22 mouse cellular contexts compared by ENCODE assay signal in the genomic region with DNA sequence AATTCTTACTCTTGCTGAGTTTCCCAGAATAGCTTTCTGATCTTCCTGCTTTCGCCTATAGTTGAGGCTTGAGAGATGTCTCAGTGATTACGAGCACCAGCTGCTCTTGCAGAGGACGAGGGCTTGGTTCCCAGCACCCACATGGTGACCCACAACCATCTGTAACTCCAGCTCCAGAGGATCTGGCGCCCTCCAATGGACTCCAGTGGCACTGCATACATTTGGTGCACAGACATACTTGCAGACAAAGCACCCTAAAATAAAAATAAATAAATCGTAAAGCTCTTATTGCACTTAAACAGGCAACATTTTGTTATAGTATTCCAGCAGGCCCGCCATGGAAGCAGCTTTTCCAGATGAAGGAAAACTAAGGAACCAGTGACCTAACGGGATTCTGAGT. TPM values are rescaled to one million over a fixed set of nuclear protein-coding genes. Genes with fewer than 3 reads are reported as not detected.
DNase-seq lines count a peak whose midpoint lies in the region; ATAC-seq and TF ChIP-seq lines count a peak whose summit lies in the region.
"Had no signal": no experiment of that assay in that cellular context is flagged by ENCODE, and none has a peak within 500 bp of the region (broad histone marks: within the 10 kb centered on the region; RNA-seq: fewer than 3 reads in every experiment).

No protein-coding gene starts in this region.

- TF ChIP-seq EP300 in liver, embryonic 14.5 days (IDR thresholded peaks at IDR 0.05; ENCODE audit: low read depth): no peak

- H3K9ac ChIP-seq in hindbrain, postnatal 0 days (replicated peaks; ENCODE audit: low read length): no peak overlapping the region
- H3K9ac ChIP-seq in hindbrain, embryonic 13.5 days: no peak overlapping the region
- H3K9ac ChIP-seq in liver, embryonic 14.5 days (replicated peaks): no peak overlapping the region
- H3K9ac ChIP-seq: embryonic facial prominence, embryonic 15.5 days; heart, embryonic 12.5 days; hindbrain, embryonic 14.5 days; intestine, embryonic 15.5 days; limb, embryonic 12.5 days; midbrain, embryonic 13.5 days; neural tube, embryonic 13.5 days had no signal

- TF ChIP-seq CTCF in hindbrain, postnatal 0 days (IDR thresholded peaks at IDR 0.05; ENCODE audit: low read depth): peak; percentile 42
- peak; percentile 41 for TF ChIP-seq CTCF in liver, embryonic 14.5 days (IDR thresholded peaks at IDR 0.05; ENCODE audit: low read depth)
- peak; percentile 53 for TF ChIP-seq CTCF in E14TG2a.4 (conservative IDR thresholded peaks at IDR 0.05; ENCODE audit: low read length)

- H3K36me3 ChIP-seq in hindbrain, postnatal 0 days (ENCODE audit: insufficient read depth, low read length): peaks cover 22% of the 10 kb centered on the region
- peaks cover 49% of the 10 kb centered on the region for H3K36me3 ChIP-seq in hindbrain, embryonic 13.5 days
- no peaks in the 10 kb centered on the region for H3K36me3 ChIP-seq in liver, embryonic 14.5 days (replicated peaks; ENCODE audit: control insufficient read depth, insufficient read depth, low read depth)
- peaks cover 62% of the 10 kb centered on the region for H3K36me3 ChIP-seq in E14TG2a.4 (ENCODE audit: insufficient read depth, low read length)

- H3K4me3 ChIP-seq in hindbrain, postnatal 0 days (ENCODE audit: low read length): no peak overlapping the region
- H3K4me3 ChIP-seq in hindbrain, embryonic 13.5 days: no peak overlapping the region
- H3K4me3 ChIP-seq in liver, embryonic 14.5 days (ENCODE audit: insufficient read depth in 1 of 2, low read depth in 2 of 2, low read length in 2 of 2): no peak overlapping the region
- no peak overlapping the region for H3K4me3 ChIP-seq in E14TG2a.4 (replicated peaks; ENCODE audit: low read length)
- H3K4me3 ChIP-seq: embryonic facial prominence, embryonic 15.5 days; heart, embryonic 12.5 days; intestine, embryonic 15.5 days; limb, embryonic 12.5 days; midbrain, embryonic 13.5 days; neural tube, embryonic 13.5 days had no signal

- H3K4me2 ChIP-seq in hindbrain, postnatal 0 days (ENCODE audit: low read depth, low read length): no peak overlapping the region
- H3K4me2 ChIP-seq in hindbrain, embryonic 13.5 days: no peak overlapping the region
- H3K4me2 ChIP-seq in liver, embryonic 14.5 days (ENCODE audit: low read depth): no peak overlapping the region
- H3K4me2 ChIP-seq: embryonic facial prominence, embryonic 15.5 days; heart, embryonic 12.5 days; hindbrain, embryonic 14.5 days; intestine, embryonic 15.5 days; limb, embryonic 12.5 days; midbrain, embryonic 13.5 days; neural tube, embryonic 13.5 days had no signal

- H3K27me3 ChIP-seq in hindbrain, postnatal 0 days (ENCODE audit: insufficient read depth, low read length): no peaks in the 10 kb centered on the region
- H3K27me3 ChIP-seq in hindbrain, embryonic 13.5 days: no peaks in the 10 kb centered on the region
- H3K27me3 ChIP-seq in liver, embryonic 14.5 days (ENCODE audit: control insufficient read depth, insufficient read depth, low read length): no peaks in the 10 kb centered on the region
- H3K27me3 ChIP-seq in E14TG2a.4 (ENCODE audit: insufficient read depth, low read length): no peaks in the 10 kb centered on the region
- H3K27me3 ChIP-seq: embryonic facial prominence, embryonic 15.5 days; heart, embryonic 12.5 days; intestine, embryonic 15.5 days; limb, embryonic 12.5 days; midbrain, embryonic 13.5 days; neural tube, embryonic 13.5 days had no signal

- H3K9me3 ChIP-seq in hindbrain, postnatal 0 days (ENCODE audit: low read length): no peaks in the 10 kb centered on the region
- peaks cover 4% of the 10 kb centered on the region; the same call in 1 of the 2 replicates for H3K9me3 ChIP-seq in hindbrain, embryonic 13.5 days
- no peaks in the 10 kb centered on the region; the same call in 1 of the 2 replicates for H3K9me3 ChIP-seq in liver, embryonic 14.5 days (ENCODE audit: control insufficient read depth, low read length)
- H3K9me3 ChIP-seq in E14TG2a.4 (ENCODE audit: low read length): peaks cover 34% of the 10 kb centered on the region
- H3K9me3 ChIP-seq: embryonic facial prominence, embryonic 15.5 days; intestine, embryonic 15.5 days; limb, embryonic 12.5 days; midbrain, embryonic 13.5 days had no signal

- ATAC-seq in hindbrain, postnatal 0 days: no peak
- ATAC-seq in hindbrain, embryonic 13.5 days (ENCODE audit: low FRiP score): no peak
- ATAC-seq in liver, embryonic 14.5 days (ENCODE audit: insufficient read depth): no peak
- ATAC-seq: intestine, embryonic 15.5 days; midbrain, embryonic 13.5 days had no signal

- DNase-seq in hindbrain, postnatal 0 days (ENCODE audit: low spot score): no peak
- DNase-seq in liver, embryonic 14.5 days (ENCODE audit: low read depth in 3 of 3, low spot score in 3 of 3): no peak
- DNase-seq in liver: no peak
- peak; percentile 53 for DNase-seq in R1 (ENCODE audit: low read depth, low spot score)
- no peak for DNase-seq in layer of hippocampus, adult 18-20 months (ENCODE audit: low spot score in 2 of 2)
- DNase-seq: adrenal gland, adult 8-10 months; B cell, adult 2 months; cerebellum, postnatal 10 days; heart, postnatal 14 days; kidney, postnatal 14 days; lung, adult 18-20 months; thymus, adult 18-20 months; thymus, postnatal 4 days had no signal

- no peaks in the 10 kb centered on the region for H3K4me1 ChIP-seq in hindbrain, postnatal 0 days (ENCODE audit: insufficient read depth, low read length)
- H3K4me1 ChIP-seq in hindbrain, embryonic 13.5 days (replicated peaks): peaks cover 3% of the 10 kb centered on the region; the same call in 1 of the 2 replicates
- H3K4me1 ChIP-seq in liver, embryonic 14.5 days (replicated peaks; ENCODE audit: control insufficient read depth in 2 of 2, insufficient read depth in 2 of 2, low read length in 1 of 2): peaks cover 8 to 26% of the 10 kb centered on the region in 2 experiments
- H3K4me1 ChIP-seq in E14TG2a.4 (replicated peaks; ENCODE audit: low read depth, low read length): peaks cover 21% of the 10 kb centered on the region
- H3K4me1 ChIP-seq: neural tube, embryonic 13.5 days had no signal

- H3K27ac ChIP-seq in hindbrain, postnatal 0 days: no peak overlapping the region
- H3K27ac ChIP-seq in hindbrain, embryonic 13.5 days: no peak overlapping the region
- no peak overlapping the region for H3K27ac ChIP-seq in liver, embryonic 14.5 days
- H3K27ac ChIP-seq: embryonic facial prominence, embryonic 15.5 days; hindbrain, embryonic 14.5 days; intestine, embryonic 15.5 days; limb, embryonic 12.5 days; midbrain, embryonic 13.5 days; neural tube, embryonic 13.5 days had no signal

- 93% methylated on average over 7 of the region's 7 CpGs for WGBS in hindbrain, postnatal 0 days
- WGBS in hindbrain, embryonic 13.5 days: 96% methylated on average over 7 of the region's 7 CpGs
- 79% methylated on average over 7 of the region's 7 CpGs for WGBS in liver, embryonic 14.5 days (ENCODE audit: insufficient replicate concordance)

RNA-seq across cellular contexts. Expression of a gene that starts 47.7 kb away (rescaled TPM):
- total RNA-seq in hindbrain, postnatal 0 days (2014; rRNA removed): 19.2 and 25.2 TPM in 2 replicates
- polyA plus RNA-seq in hindbrain, postnatal 0 days (2015; fragmentation: Nextera tagmentation; extraction: Ambion mirVana): 22.2 and 24.1 TPM in 2 replicates
- 34.2 and 42.4 TPM in 2 replicates for polyA plus RNA-seq in hindbrain, embryonic 13.5 days (2015; fragmentation: Nextera tagmentation; extraction: Ambion mirVana)
- polyA plus RNA-seq in liver, embryonic 14.5 days (2012; rRNA removed): 6.2 and 11.8 TPM in 2 replicates
- polyA plus RNA-seq in liver, embryonic 14.5 days (2014; fragmentation: Nextera tagmentation; extraction: Ambion mirVana): 14.5 and 16.4 TPM in 2 replicates
- total RNA-seq in layer of hippocampus, adult 18-20 months (2021): 10 to 100 TPM; 30.9 to 37.9 TPM
